Mouse (Mus musculus): ENCODE measurements around the gene Fignl1. TPM values are rescaled to one million over a fixed set of nuclear protein-coding genes. Genes with fewer than 3 reads are reported as not detected.
A peak's percentile ranks its signal among the peaks of the same experiment; 100 is the strongest.

Gene Fignl1
- polyA plus RNA-seq, 1 experiment from 2014 or later = 66.4 TPM

DNA sequence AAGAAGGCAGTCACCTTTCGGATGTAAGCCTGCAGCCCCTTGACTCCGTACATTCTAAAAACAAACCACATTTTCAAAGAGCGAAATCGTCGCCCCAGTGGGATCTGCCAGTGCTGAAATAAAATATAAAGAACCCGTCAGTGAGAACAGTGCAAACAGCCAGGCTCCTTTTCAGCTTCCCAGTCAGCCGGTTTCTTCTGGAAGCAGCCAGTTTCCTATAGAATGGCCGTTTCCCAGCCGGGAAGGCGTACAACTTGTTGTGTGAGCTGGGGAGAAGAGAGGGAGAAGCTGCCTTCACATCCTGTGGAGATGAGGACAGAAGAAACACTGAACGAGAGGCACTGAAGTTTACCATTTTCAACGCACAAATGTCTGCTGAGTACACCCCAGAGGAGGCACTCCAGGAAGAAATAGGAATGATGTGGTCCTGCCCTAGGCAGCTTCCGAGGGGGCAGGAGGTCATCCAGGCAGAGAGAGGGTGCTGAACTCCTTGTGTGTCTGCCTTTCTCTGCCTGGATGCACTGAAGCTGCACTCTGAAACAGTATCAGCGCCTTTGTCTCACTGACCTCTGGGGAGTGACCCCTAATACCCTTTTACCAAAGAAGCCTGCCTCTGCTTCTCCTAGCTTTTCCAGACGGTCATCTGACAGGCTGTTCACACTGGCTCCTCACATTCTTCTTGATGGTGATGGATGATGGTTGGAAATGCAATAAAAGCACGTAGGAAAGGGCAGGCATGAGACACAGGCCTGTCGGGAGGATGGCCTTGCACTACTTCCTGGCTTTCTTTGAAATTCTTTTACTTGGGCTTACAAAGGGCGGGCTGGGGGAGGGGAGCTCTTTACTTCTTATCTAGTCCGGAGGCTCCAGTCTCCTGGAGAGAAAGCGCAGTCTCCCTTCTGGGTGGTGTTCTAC lies 13.7 kb upstream of the Fignl1 start:
- no peaks in the 10 kb centered on the region for H3K36me3 ChIP-seq (ENCODE audit: control insufficient read depth, insufficient read depth, low read length)
- peak overlapping the region; percentile 20; the same call in 1 of the 2 replicates for H3K4me2 ChIP-seq (replicated peaks; ENCODE audit: low read depth, low read length)
- no peaks in the 10 kb centered on the region for H3K27me3 ChIP-seq (ENCODE audit: control insufficient read depth, insufficient read depth, low read length)
- H3K4me3 ChIP-seq (ENCODE audit: low read depth, low read length) = no peak overlapping the region
- no peaks in the 10 kb centered on the region for H3K9me3 ChIP-seq (ENCODE audit: control insufficient read depth, low read length)
- ATAC-seq (ENCODE audit: low FRiP score) = peak; percentile 38
- peaks cover 10% of the 10 kb centered on the region for H3K4me1 ChIP-seq (replicated peaks; ENCODE audit: control insufficient read depth, insufficient read depth, low read length)
- H3K27ac ChIP-seq (ENCODE audit: low read depth, low read length) = peak overlapping the region; percentile 94
- H3K9ac ChIP-seq (ENCODE audit: low read depth, low read length) = peak overlapping the region; percentile 62
- WGBS = 2% methylated on average over 20 of the region's 20 CpGs
- DNase-seq (ENCODE audit: low spot score) = peak; percentile 77

DNA sequence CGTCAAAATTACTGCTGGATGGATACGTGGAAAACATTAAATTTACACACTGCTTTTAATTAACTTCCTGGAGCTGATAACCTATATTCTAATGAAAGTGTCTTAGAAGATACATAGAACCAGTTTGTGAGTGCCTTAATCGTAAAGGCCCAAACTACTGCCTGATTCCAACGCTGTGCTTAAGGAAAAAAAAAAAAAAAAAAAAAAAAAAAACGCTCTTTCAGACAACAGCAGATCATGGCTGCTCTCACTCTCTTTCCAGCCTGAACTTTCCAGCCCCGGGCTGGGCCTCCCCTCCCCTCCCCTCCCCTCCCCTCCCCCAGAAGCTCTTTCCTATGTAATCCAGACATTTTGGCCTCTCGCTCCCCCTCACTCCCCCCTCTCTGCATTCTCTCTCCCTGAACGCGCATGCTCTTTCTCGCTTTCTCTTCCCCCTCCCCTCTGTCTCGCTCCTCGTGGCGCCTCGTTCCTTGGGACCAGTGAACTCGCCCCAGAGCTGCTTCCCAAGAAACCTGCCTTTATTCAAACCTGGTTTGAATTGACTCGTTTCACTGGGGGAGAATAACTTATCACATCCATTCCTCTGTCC lies 12.7 kb upstream of the Fignl1 start:
- DNase-seq (ENCODE audit: low spot score) (peak; percentile 91), ATAC-seq (ENCODE audit: low FRiP score) (peak; percentile 82)
- Histone ChIP-seq H3K9ac (ENCODE audit: low read depth, low read length) (peak overlapping the region; percentile 62), H3K27me3 (ENCODE audit: control insufficient read depth, insufficient read depth, low read length) (no peaks in the 10 kb centered on the region), H3K27ac (ENCODE audit: low read depth, low read length) (peak overlapping the region; percentile 94), H3K36me3 (ENCODE audit: control insufficient read depth, insufficient read depth, low read length) (no peaks in the 10 kb centered on the region), H3K4me3 (ENCODE audit: low read depth, low read length) (no peak overlapping the region), H3K9me3 (ENCODE audit: control insufficient read depth, low read length) (no peaks in the 10 kb centered on the region), H3K4me2 (replicated peaks; ENCODE audit: low read depth, low read length) (no peak overlapping the region), H3K4me1 (replicated peaks; ENCODE audit: control insufficient read depth, insufficient read depth, low read length) (peaks cover 10% of the 10 kb centered on the region)
- 9% methylated on average over 12 of the region's 16 CpGs for WGBS

DNA sequence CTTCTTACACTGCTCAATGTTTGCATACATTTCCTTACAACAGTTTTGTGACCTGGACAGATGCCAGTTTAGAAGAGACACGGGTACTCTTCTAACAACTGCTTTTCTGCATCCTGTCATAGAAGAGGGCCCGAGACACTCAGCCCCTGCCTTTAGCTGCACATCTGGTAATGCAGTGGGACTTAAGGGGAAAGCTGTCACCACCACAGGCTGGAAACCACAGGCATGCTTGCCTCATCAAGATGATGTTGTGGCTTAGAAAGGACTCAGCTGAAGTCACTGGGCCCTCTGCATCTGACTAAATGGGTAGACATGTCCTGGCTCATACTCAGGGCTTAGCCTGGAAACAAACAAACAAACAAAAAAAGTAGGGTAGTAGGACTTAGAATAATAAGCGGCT lies 12.0 kb upstream of the Fignl1 start:
- H3K27me3 ChIP-seq (ENCODE audit: control insufficient read depth, insufficient read depth, low read length) = no peaks in the 10 kb centered on the region
- no peaks in the 10 kb centered on the region for H3K9me3 ChIP-seq (ENCODE audit: control insufficient read depth, low read length)
- H3K4me3 ChIP-seq (ENCODE audit: low read depth, low read length) = no peak overlapping the region
- no peak overlapping the region for H3K4me2 ChIP-seq (replicated peaks; ENCODE audit: low read depth, low read length)
- peak overlapping the region; percentile 24; the same call in 1 of the 2 replicates for H3K27ac ChIP-seq (ENCODE audit: low read depth, low read length)
- ATAC-seq (ENCODE audit: low FRiP score) (0 out of 2 replicates have a peak, but pooled peaks have one; percentile 0), DNase-seq (ENCODE audit: low spot score) (no peak)
- no peaks in the 10 kb centered on the region for H3K36me3 ChIP-seq (ENCODE audit: control insufficient read depth, insufficient read depth, low read length)
- H3K4me1 ChIP-seq (replicated peaks; ENCODE audit: control insufficient read depth, insufficient read depth, low read length) = peaks cover 10% of the 10 kb centered on the region
- 62% methylated on average over 3 of the region's 3 CpGs for WGBS
- H3K9ac ChIP-seq (ENCODE audit: low read depth, low read length) = no peak overlapping the region

DNA sequence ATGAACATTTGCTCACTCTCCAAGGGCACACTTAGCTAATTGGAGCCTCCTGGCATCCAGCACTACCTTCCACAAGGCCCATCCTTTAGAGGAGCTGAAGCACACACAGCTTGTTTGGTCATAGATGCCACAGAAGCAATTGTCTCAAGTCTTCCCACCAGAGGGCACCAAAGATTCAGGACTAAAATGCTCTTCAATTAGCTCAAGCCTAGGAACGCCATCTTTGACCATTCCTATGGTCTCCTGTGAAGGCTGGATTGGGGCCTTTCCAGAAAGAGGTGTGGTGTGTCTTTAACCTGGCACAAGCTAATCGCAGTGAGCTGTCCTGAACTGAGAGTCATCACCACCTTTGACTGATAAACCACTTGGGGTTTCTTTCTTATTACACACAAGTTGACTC lies 11.5 kb upstream of the Fignl1 start:
- ATAC-seq (ENCODE audit: low FRiP score) (peak; percentile 31), DNase-seq (ENCODE audit: low spot score) (peak; percentile 95)
- Histone ChIP-seq H3K9ac (ENCODE audit: low read depth, low read length) (no peak overlapping the region), H3K27me3 (ENCODE audit: control insufficient read depth, insufficient read depth, low read length) (no peaks in the 10 kb centered on the region), H3K27ac (ENCODE audit: low read depth, low read length) (peak overlapping the region; percentile 24; the same call in 1 of the 2 replicates), H3K4me1 (replicated peaks; ENCODE audit: control insufficient read depth, insufficient read depth, low read length) (peaks cover 10% of the 10 kb centered on the region), H3K4me3 (ENCODE audit: low read depth, low read length) (no peak overlapping the region), H3K36me3 (ENCODE audit: control insufficient read depth, insufficient read depth, low read length) (no peaks in the 10 kb centered on the region), H3K9me3 (ENCODE audit: control insufficient read depth, low read length) (no peaks in the 10 kb centered on the region), H3K4me2 (replicated peaks; ENCODE audit: low read depth, low read length) (no peak overlapping the region)
- WGBS = 2% methylated on average over 2 of the region's 2 CpGs

DNA sequence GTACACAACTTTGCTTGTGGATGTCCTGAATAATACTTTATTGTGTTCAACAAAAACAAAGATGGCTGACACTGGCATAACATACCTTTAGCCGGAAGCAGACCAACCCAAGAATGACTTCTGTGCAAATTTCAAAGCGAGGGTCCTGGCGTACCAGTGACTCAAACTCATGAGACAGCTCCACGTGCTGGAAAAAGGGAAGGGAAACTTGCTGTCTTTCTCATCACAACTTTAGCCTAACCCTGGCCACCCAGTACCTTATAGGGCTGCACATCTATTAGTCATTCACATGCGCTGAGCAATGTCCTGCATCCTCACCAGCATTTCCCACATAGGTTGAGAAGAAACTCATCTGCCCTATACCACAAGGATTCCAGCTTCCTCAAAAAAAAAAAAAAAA lies 10.4 kb upstream of the Fignl1 start:
- Histone ChIP-seq H3K36me3 (ENCODE audit: control insufficient read depth, insufficient read depth, low read length) (no peaks in the 10 kb centered on the region), H3K4me2 (replicated peaks; ENCODE audit: low read depth, low read length) (no peak overlapping the region), H3K9me3 (ENCODE audit: control insufficient read depth, low read length) (no peaks in the 10 kb centered on the region), H3K4me3 (ENCODE audit: low read depth, low read length) (no peak overlapping the region), H3K4me1 (replicated peaks; ENCODE audit: control insufficient read depth, insufficient read depth, low read length) (peaks cover 10% of the 10 kb centered on the region), H3K27me3 (ENCODE audit: control insufficient read depth, insufficient read depth, low read length) (no peaks in the 10 kb centered on the region), H3K9ac (ENCODE audit: low read depth, low read length) (no peak overlapping the region), H3K27ac (ENCODE audit: low read depth, low read length) (no peak overlapping the region)
- 96% methylated on average over 5 of the region's 5 CpGs for WGBS
- DNase-seq (ENCODE audit: low spot score) (no peak), ATAC-seq (ENCODE audit: low FRiP score) (no peak)

DNA sequence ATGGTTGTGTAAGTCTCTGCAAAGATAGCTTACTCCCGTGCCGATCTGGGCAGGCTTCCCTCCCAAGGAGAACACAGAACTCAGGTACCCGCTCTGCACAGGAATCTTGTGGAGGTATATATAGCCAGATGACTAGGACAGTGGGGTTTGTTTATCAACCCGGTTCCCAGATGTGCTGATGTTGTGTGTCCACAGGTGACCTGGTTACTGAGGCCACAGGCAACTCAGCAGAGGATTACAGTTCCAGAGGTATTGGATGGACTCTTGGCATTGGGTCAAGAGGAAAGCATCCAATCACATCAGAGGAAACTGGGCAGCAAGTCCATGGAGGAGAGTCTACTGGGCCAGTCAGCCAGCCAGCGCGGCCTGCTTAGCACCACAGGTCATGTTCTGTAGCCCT lies 10.0 kb upstream of the Fignl1 start:
- Histone ChIP-seq H3K27ac (ENCODE audit: low read depth, low read length) (no peak overlapping the region), H3K9ac (ENCODE audit: low read depth, low read length) (no peak overlapping the region), H3K4me2 (replicated peaks; ENCODE audit: low read depth, low read length) (no peak overlapping the region), H3K9me3 (ENCODE audit: control insufficient read depth, low read length) (no peaks in the 10 kb centered on the region), H3K4me3 (ENCODE audit: low read depth, low read length) (no peak overlapping the region), H3K4me1 (replicated peaks; ENCODE audit: control insufficient read depth, insufficient read depth, low read length) (peaks cover 10% of the 10 kb centered on the region), H3K36me3 (ENCODE audit: control insufficient read depth, insufficient read depth, low read length) (no peaks in the 10 kb centered on the region), H3K27me3 (ENCODE audit: control insufficient read depth, insufficient read depth, low read length) (no peaks in the 10 kb centered on the region)
- 90% methylated on average over 6 of the region's 6 CpGs for WGBS
- ATAC-seq (ENCODE audit: low FRiP score) (no peak), DNase-seq (ENCODE audit: low spot score) (no peak)

DNA sequence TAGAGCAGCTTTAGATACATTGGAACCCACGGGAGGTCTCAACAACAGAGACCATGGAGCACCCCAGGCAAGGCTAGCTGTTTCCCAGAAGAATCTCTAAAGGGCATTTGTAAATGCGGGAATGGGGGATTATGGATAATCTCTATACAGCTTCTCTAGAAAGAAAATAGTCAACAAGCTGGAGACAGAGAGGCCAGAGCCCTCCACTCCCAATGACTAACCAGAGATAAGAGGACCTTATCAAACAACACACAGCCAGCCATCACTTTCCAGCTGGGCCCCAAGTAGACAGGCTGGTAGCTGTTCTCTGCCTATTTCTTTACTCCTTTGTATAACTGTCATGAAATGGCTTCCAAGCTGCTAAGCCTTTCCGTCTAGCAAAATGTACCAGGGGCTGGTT lies 7.0 kb upstream of the Fignl1 start:
- WGBS = 73% methylated on average over 3 of the region's 3 CpGs
- no peak for DNase-seq (ENCODE audit: low spot score)
- ATAC-seq (ENCODE audit: low FRiP score) = no peak
- no peaks in the 10 kb centered on the region for H3K36me3 ChIP-seq (ENCODE audit: control insufficient read depth, insufficient read depth, low read length)
- no peak overlapping the region for H3K9ac ChIP-seq (ENCODE audit: low read depth, low read length)
- no peaks in the 10 kb centered on the region; the same call in 1 of the 2 replicates for H3K4me1 ChIP-seq (replicated peaks; ENCODE audit: control insufficient read depth, insufficient read depth, low read length)
- H3K27me3 ChIP-seq (ENCODE audit: control insufficient read depth, insufficient read depth, low read length) = no peaks in the 10 kb centered on the region
- H3K27ac ChIP-seq (ENCODE audit: low read depth, low read length) = no peak overlapping the region
- no peak overlapping the region for H3K4me2 ChIP-seq (replicated peaks; ENCODE audit: low read depth, low read length)
- H3K4me3 ChIP-seq (ENCODE audit: low read depth, low read length) = no peak overlapping the region
- H3K9me3 ChIP-seq (ENCODE audit: control insufficient read depth, low read length) = no peaks in the 10 kb centered on the region

DNA sequence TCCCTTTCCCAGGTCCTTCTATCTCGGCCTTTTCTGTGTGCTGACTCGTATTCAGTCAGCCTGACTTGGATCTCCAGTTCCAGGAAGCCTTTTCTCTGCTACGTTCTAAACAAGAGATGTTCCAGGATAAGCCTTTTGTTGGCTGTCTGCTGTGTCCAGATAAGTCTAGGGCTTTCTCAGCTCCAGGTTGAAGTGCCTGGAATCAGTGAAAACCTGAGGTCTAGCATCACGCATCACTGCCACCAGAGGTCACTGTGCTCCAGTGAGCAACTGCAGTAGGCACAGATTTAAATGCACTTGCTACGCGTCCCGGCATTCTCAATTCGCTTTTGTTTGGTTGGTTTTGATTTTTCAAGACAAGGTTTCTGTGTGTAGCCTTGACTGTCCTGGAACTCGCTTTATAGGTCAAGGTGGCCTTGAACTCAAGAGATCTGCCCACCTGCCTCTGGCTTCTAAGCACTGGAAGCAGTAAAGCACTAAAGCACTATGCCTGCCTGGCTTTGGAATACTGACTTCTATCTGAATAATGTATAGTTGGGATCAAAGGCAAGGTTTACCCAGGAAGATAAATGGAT lies 3.2 kb upstream of the Fignl1 start:
- Histone ChIP-seq H3K27me3 (ENCODE audit: control insufficient read depth, insufficient read depth, low read length) (no peaks in the 10 kb centered on the region), H3K9ac (ENCODE audit: low read depth, low read length) (peak overlapping the region; percentile 45; the same call in 1 of the 2 replicates), H3K4me3 (ENCODE audit: low read depth, low read length) (no peak overlapping the region), H3K36me3 (ENCODE audit: control insufficient read depth, insufficient read depth, low read length) (no peaks in the 10 kb centered on the region), H3K27ac (ENCODE audit: low read depth, low read length) (no peak overlapping the region), H3K4me2 (replicated peaks; ENCODE audit: low read depth, low read length) (no peak overlapping the region; the same call in 1 of the 2 replicates), H3K4me1 (replicated peaks; ENCODE audit: control insufficient read depth, insufficient read depth, low read length) (no peaks in the 10 kb centered on the region; the same call in 1 of the 2 replicates), H3K9me3 (ENCODE audit: control insufficient read depth, low read length) (no peaks in the 10 kb centered on the region)
- WGBS = 23% methylated on average over 9 of the region's 9 CpGs
- DNase-seq (ENCODE audit: low spot score) (peak; percentile 87), ATAC-seq (ENCODE audit: low FRiP score) (no peak)

Data from hindbrain, embryonic 11.5 days (tissue).